Mouse (Mus musculus): ENCODE results near the gene Cyp2ab1.
A peak's percentile ranks its signal among the peaks of the same experiment; 100 is the strongest.
"Not testable (repeated sequence)": the region's sequence is repeated elsewhere in the genome, so short reads cannot be mapped to it uniquely, and the experiment has no call there.

Cyp2ab1 gene

DNA sequence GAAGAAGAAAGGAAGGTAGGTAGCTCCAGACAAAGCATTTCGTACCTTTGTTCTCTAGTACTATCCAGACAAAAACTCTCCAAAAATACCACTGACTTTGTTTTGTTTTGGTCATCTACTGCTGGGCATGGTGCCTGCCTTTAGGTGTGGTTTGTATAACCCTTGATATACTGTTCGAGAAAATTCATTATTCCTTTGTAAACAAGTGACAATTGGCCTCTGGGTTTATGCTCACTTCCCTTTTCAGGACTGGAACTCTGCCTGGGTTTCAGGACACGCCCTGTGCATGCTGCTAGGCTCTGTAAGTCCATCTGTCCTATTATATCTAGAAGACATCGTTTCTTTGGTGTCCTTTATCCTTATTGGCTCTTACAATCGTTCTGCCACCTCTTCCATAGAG lies at the start of gene Cyp2ab1:
TSS of gene Cyp2ab1 (minus strand) at position 119 of the 400 bp plus-strand sequence.
- no peak for DNase-seq (ENCODE audit: low read depth, low spot score)

DNA sequence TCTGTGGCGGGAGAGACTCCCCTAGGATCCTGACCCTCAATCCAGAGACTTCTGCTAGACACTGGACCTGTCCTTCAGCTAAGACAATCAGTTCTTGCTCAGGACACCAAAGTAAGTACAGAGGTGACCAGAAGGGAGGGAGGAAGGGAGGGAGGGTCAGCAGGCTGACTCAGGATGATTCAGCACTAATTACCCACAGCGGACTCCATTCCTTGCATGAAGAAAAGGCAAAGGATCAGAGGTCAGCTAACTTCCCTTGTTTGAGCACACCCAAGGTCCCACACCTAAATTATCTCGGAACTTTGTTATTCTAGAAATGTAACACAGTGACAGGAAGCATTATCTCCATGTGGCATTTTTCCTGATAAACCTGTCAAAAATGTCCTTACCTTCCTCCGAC lies 46.5 kb upstream of the Cyp2ab1 start:
- DNase-seq (ENCODE audit: low read depth, low spot score) = no peak

DNA sequence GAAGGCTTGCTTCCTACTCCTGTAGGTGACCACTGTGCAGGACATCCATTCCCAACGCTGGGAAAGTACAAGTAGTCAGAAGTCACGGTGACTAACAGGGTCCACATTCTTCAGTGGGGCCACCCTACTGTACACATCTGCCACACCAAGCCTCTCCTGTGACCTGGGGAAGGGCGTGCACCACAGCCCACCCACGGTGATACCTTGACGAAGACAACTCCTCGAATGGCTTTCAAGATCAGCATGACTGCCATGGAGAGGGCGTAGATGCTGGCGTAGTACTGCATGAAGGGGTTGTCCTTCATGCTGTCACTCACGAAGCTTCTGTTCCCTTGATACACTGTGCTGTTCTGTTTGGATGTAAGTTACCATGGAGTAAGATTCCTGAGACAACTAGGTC lies 43.0 kb upstream of the Cyp2ab1 start:
- no peak for DNase-seq (ENCODE audit: low read depth, low spot score)

DNA sequence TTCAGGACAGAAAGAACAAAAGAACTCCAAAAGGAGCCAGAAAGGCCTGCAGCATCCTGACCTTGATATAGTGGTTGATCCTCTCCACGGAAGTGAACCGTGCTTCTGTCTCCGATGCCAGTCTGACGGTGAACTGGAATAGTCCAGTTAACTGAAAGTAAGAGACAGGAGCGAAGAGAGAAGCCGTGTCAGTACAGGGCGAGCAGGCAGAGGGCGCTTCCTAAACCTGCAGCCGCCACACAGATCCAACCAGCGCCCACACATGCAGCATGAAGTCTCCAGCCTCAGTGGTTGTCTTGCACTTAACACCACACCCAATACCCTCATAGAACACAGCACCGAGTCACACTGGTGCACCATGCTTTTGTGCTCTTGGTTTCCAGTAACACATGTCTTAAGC lies 36.9 kb upstream of the Cyp2ab1 start:
- DNase-seq (ENCODE audit: low read depth, low spot score) = no peak

DNA sequence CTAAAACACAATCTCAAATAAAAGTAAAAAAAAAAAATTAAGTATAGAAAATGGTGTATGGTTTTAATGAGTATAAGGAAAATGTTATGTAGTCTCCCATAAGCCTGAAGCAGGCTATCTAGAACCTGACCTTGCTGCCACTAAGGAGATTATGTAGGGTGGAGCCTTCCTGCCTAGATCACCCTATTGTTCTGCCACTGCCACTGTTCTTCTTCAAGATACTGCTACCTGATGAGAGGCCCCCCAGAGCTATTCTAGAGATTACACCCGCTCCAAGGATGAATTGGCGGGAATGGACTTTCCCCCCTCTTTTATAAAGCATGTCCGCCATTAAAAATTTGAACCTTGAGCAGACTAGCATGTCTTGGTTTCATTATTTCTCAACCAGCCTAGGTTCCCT lies 36.3 kb upstream of the Cyp2ab1 start:
- DNase-seq (ENCODE audit: low read depth, low spot score) = not testable (repeated sequence)

DNA sequence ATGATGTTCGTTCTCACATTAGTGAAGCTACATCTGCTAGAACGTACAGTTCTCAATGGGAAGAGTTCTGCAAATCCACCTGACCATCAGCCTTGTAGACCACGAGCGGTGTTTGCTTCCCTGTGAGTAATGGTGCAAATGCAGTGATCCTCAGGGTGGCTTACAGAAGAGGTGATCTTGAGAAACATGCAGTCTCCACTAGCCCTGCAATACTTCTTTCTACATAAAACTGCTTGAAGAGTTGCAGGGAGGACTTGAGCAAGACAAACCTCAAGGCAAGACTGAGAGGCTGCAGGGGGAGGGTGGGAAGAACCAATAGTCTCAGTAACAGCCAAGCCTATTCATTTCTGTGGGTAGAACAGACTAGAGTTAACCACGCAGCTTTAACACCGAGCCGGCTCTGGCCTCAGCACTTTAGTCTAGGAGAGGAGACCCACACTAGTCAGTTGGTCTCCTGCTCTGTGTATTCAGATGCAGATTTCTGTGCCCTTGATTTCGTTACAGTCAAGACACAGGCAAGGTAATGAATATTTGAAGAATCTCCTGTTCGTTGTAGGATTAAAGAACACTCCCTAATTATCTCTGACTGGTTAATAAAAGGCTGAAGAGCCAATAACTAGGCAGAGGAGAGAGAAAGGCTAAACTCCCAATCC lies 34.6 kb upstream of the Cyp2ab1 start:
- no peak for DNase-seq (ENCODE audit: low read depth, low spot score)

DNA sequence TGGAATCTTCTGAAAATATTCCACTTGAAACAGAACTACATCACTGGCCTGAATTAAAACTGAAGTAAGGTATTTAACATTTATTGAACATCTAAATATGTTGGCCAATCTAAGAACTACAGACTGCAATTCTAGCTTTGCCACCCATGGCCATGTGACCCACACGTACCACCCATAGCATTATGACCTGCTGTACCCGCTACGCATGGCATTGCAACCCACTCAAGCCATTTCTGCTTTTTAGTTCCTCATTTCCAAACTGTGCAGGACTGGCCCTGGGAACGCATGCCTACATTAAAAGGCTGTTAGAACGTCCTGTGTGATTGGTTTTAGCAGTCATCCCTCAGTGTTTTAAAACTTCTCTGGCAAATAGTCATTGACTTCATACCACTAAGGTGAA lies 32.6 kb upstream of the Cyp2ab1 start:
- no peak for DNase-seq (ENCODE audit: low read depth, low spot score)

DNA sequence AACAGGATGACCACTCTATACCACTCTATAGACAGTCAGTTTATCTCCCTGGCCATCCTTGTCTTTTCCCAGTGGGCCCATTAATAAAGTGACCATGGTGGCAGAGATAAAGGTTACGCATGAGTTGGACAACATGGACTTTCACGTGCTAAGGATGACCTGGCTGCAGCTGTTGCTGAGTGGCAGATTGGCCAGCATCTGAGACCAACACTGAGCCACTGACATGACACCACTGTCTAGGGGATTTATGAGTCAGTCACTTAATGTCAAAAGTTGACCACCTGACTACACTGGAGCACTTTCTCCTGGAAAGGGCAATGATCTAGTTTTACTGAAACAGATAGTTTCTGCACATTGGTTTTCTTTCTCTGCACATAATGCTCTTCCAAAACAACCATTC lies 29.6 kb upstream of the Cyp2ab1 start:
- no peak for DNase-seq (ENCODE audit: low read depth, low spot score)

DNA sequence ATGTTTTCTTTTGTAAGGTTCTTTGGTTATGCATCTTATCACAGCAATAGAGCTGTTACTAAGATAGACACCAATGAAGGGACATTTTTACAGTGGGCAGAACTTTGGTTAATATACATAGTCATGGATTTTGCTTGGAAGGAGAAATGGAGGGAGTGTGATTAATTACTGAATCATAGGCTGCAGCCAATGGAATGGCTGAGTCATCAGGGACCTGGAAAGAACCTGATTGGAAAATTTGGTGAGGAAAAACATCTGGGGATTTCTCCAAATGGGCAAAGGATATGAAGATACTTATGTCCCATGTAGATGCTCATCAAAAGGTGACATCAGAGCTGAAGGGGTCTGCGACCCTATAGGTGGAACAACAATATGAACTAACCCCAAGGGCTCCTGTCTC lies 28.8 kb upstream of the Cyp2ab1 start:
- no peak for DNase-seq (ENCODE audit: low read depth, low spot score)

DNA sequence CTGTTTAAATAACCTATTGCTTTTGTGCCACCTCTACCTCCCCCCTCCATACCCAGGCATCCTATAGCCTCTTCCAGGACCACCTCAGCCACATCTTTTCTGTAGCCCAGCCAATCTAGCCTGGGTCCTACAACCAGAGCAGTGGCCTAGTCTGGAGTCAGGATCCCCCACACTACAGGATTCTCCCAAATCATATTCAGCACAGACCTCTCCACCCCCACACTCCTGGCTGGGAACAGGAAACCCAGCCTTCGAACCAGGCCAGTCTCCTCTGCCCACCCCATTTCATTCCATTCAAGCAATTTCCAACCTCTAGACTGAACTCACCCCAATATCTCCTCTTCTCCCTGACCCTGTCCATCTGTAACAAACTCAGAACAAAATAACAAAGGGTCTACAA lies 20.3 kb upstream of the Cyp2ab1 start:
- DNase-seq (ENCODE audit: low read depth, low spot score) = no peak

DNA sequence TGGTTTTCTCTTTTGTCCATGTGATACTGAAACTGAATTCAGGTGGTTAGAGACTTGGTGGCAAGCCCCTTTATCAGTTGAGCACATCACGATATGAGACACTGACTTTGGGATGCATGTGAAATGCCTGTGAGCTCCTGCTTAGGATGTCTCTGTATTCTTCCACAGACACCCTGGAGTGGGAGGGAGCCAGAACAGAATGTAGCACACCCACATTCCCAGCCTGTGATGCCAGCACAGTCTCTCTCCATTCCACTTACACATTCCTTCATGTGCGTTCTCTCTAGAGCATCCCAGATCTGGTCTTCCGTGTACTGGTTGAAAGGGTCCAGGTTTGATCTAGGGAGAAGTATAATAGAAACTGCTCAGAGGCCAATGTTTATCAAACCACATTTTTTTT lies 13.4 kb upstream of the Cyp2ab1 start:
- DNase-seq (ENCODE audit: low read depth, low spot score) = no peak

DNA sequence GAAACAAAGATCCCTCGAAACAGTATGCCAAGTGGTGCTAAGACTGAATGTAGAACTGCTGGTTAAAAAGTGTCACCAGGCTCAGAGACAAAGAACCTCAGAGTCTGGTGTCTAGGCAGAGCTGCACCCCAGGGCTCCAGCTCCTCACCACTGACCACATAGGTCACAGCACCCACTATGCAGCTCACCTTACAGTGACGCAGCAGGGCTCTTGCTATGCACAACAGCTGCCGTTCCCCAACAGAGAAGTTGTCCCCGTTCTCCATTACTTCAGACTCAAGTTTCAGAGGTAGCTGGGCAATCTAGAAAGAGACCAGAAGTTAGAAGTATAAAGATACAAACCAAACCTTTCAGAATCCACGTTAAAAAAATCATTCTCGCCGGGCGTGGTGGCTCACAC lies 9.7 kb upstream of the Cyp2ab1 start:
- no peak for DNase-seq (ENCODE audit: low read depth, low spot score)

DNA sequence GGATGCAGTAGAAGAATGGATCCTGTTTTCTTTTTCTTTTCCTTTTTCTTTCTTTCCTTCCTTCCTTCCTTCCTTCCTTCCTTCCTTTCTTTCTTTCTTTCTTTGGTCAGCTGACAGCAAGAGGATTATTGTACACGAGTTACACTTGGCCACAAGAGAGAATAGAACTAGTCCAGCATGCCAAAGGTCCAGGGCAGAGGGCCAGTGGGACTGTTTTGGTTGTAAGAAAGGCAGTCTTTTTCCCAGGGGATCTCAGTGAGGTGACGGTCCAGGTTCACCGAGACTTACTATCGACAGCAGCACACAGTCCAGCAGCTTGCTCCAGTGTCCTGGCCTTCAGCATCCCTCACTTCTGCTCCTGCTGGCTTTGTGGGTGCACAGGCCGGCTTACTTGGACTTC lies 3.1 kb upstream of the Cyp2ab1 start:
- no peak for DNase-seq (ENCODE audit: low read depth, low spot score)

DNA sequence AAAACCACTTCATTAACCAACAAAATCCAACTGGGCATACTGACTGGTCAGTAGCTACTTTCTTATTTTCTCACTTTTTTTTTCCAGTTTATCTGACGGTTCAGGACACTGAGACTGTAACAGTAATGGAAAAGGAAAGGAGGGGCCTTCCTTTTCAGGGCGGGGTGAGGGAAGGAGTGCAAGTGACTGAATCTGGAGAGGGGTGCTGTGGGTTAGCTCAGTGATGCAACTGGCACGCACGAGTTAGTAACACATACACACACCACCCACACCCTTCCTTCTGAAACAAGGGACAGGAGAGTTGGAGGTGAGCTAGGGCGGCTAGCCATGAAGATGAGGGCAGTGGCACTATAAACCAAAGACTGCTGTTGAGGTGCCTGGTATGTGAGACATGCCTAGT lies 1.3 kb downstream of the Cyp2ab1 start:
- DNase-seq (ENCODE audit: low read depth, low spot score) = no peak

DNA sequence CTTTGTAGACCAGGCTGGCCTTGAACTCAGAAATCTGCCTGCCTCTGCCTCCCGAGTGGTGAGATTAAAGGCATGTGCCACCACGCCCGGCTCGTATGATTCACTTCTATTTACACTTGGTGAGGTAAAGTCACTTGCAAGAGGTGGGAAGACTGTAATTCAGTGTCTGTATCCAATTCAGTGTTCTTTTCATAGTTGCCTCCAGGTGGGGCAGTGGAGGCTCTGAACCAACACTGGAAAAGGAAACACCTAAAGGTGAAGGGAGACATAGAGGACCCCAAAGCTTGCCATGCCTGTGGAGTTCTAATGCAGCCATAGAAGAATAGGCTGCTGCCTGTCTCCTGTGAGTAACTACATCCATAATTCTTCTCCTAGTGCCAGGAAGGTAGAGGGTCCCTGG lies 2.9 kb downstream of the Cyp2ab1 start:
- no peak for DNase-seq (ENCODE audit: low read depth, low spot score)

DNA sequence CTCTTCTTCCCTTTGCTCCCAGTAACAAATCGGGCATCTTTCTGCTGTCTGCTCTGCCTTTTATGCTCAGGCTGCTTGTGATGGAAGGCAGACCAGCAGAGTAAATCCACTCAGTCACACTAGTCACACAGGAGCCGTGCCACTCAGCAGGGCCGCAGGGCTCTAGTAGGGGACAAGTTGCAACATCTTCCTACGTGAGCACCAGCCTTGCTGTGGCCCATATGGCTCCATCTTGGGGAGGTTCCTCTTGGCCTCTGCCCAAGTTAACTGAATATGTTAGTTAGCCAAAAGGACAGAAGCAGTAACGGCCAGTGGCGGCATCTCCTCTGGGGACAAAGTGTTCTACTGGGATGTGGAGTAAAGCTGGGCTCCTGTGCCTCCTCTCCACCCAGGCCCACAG lies 8.4 kb downstream of the Cyp2ab1 start:
- no peak for DNase-seq (ENCODE audit: low read depth, low spot score)

DNA sequence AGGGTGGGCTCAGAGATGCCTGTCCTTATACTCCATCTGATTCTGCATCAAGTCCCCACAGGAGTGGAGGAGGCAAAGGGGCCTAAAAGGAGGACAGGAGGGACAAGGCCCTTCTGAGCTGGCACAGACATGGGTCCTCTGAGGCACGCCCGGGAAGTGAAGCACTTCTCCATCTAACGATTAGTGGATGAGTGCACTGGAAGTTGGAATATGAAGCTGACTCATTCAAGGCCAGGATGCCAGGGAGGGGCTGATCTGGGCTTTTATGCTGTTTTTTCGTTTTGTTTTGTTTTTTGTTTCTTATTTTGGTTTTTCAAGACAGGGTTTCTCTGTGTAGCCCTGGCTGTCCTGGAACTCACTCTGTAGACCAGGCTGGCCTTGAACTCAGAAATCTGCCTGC lies 9.9 kb downstream of the Cyp2ab1 start:
- no peak for DNase-seq (ENCODE audit: low read depth, low spot score)

DNA sequence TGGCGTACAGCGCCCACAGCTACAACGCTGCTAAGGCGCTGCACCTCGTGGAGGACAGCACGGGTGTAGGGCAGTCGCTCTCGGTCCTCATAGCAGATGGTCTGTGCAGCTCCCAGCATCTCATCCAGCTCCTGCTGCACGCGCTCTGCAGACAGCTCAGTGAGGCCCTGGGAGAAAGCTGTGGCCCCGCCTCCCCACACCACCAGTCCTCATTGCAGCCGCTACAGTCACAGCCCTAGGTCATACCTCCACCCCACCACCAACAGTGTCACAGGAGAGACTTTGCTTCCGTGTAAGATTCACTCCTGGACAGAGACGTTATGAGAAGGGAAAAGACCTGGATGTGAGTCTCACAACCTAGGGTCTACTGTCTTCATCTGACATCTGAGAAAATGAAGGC lies 12.9 kb downstream of the Cyp2ab1 start:
- DNase-seq (ENCODE audit: low read depth, low spot score) = no peak

DNA sequence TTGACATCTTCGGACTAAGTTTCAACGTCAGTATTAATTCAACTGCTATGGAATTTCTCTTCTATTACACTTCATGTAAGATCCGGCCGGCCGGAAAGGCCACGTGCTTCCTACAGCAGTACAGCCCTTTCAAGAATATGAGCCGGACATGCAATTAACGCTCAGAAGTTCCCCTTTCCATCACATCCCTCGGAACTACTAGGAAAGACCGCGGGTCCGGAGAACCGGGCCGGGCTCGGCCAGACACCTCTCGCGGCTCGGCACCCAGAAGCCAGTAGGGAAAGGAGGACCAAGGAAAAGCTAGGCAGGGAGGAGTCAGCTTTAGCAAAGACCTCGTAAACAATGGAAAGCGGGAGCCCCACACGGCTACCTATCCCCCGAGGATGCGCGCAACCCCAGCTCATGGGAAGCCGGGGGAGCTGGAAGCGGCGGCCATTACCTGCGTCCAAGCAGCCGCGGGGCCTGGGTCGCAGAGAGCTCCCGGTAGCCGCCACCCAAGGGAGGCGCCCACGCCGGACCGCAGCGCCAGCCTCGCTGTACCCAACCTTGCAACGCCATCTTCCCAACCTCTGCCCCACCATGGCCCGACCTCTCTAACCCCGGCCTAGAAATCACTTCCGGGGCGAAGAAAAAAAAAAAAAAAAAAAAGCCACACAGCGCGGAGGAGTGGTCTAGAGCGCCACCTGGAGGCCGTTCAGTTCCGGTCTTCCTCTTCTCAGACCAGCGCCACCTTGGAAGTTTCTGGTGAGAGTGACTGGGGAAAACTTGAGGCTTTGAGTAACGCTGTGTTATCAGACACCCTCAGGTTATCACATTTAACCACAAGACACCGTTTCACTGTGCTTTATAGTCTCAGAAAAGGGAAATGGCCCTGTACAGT lies 23.2 kb downstream of the Cyp2ab1 start, which contains the start of gene Parl:
TSS of gene Parl (minus strand) at position 618 of the 880 bp plus-strand sequence.
- DNase-seq (ENCODE audit: low read depth, low spot score) = peak; percentile 91

DNA sequence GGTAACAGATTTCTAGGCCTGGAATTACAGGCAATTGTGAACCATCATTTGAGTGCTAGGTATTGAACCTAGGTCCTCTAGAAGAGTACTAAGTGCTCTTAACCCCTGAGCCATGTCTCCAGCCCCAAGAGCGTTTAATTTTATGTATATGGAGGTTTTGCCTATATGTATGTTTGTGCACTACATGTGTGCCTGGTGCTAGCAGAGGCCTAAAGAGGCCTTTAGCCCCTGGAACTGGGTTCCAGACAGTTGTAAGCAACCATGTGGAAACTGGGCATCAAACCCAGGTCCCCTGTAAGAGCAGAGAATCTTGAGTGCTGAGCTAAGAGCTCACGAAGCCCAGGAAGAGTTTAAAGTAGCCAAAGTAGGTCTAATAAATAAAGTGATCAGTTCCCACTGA lies 25.1 kb downstream of the Cyp2ab1 start:
- DNase-seq (ENCODE audit: low read depth, low spot score) = no peak

DNA sequence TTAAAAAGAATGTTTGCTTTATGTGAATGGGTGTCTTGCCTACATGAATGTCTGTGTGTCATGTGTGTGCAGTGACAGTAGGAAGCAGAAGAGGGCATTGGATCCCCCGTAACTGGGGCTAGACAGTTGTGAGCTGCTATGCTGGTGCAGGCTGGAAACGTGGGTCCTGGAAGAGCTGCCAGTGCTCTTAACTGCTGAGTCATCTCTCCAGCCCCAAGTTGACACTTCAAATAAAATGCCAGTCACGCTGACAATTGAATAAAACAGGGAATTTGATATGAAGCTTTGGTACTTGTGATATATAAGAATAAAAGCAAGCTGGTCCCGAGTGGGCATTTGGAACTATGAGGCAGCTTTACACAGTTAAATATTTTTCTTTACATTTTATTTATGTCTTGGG lies 45.0 kb downstream of the Cyp2ab1 start:
- DNase-seq (ENCODE audit: low read depth, low spot score) = no peak

DNA sequence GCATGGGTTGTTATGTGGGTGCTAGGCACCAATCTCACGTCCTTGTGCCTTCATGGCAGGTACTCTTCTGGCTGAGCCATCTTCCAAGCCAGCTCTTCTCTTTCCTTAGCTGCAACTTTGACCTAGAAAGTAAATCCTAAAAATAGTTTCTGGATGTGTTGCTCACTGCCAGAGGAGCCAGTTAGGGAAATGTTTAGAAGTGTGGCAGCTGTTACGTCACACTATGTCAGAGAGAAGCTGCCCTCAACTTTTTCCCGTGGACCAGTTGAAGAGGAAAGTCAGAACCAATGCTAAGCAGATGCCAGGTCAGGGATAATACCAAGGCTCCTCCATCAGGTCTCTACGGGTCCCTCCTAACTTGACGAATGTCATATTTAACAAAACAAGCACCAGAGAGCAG lies 45.8 kb downstream of the Cyp2ab1 start:
- DNase-seq (ENCODE audit: low read depth, low spot score) = no peak

DNA sequence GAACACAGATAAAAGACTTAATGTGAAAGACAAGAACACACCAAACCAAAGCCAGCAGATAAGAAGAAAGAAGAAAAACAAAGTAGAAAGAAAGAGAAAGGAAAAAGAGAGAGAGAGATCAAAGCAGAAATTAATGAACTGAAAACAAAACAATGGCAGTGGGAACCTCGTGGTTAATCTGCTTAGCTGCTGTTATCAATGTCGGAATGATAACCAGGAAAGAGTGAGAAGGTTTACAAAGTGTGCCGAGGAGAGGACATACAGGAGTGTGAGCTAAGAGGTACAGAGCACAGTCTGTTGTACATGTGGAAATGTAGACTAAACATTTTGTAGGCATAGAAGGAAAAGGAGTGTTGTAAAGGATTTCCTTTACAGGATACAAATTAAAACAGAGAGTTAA lies 52.2 kb downstream of the Cyp2ab1 start:
- no peak for DNase-seq (ENCODE audit: low read depth, low spot score)
